Mouse (Mus musculus): ENCODE data around the gene Plcxd1. TPM values are rescaled to one million over a fixed set of nuclear protein-coding genes. Genes with fewer than 3 reads are reported as not detected.

The Plcxd1 gene
- not detected for polyA plus RNA-seq (2014; fragmentation: Illumina TruSeq; extraction: RNeasy Lipid Tissue Mini Kit (QIAGEN cat#74804); ENCODE audit: low read depth, low replicate concordance)

GRCm38 (mm10) chr5:110099656-110100580 is at the start of gene Plcxd1:
TSS of gene Plcxd1 (plus strand) at chr5:110099969.

GRCm38 (mm10) chr5:110072413-110072812 is 27.4 kb upstream of the Plcxd1 start, which contains the start of gene Gm17655:
TSS of gene Gm17655 (minus strand) at chr5:110072513.

GRCm38 (mm10) chr5:110094030-110094846 is 5.5 kb upstream of the Plcxd1 start, which contains the start of gene Gm35315:
TSS of gene Gm35315 (minus strand) at chr5:110094420.

GRCm38 (mm10) chr5:110107581-110108304 is 8.0 kb downstream of the Plcxd1 start, which contains the start of gene Gtpbp6:
TSS of gene Gtpbp6 (minus strand) at chr5:110108197.

GRCm38 (mm10) chr5:110109991-110110441 is 10.2 kb downstream of the Plcxd1 start, which contains the start of gene Zfp605:
TSS of gene Zfp605 (plus strand) at chr5:110110092.

GRCm38 (mm10) chr5:110135293-110136086 is 35.7 kb downstream of the Plcxd1 start, which contains the start of gene Chfr:
TSS of gene Chfr (plus strand) at chr5:110135842.

Other genes starting within 250 kb of the Plcxd1 start
- 105 TPM for gene Gm15446, start 176.6 kb upstream of the Plcxd1 start, polyA plus RNA-seq (2014; fragmentation: Illumina TruSeq; extraction: RNeasy Lipid Tissue Mini Kit (QIAGEN cat#74804); ENCODE audit: low read depth, low replicate concordance)
- 145 TPM for gene Zfp932, start 103.4 kb upstream of the Plcxd1 start, polyA plus RNA-seq (2014; fragmentation: Illumina TruSeq; extraction: RNeasy Lipid Tissue Mini Kit (QIAGEN cat#74804); ENCODE audit: low read depth, low replicate concordance)
- gene Gm17655, start 27.5 kb upstream of the Plcxd1 start, polyA plus RNA-seq (2014; fragmentation: Illumina TruSeq; extraction: RNeasy Lipid Tissue Mini Kit (QIAGEN cat#74804); ENCODE audit: low read depth, low replicate concordance) = 27.9 TPM
- 8.3 TPM for gene Gm35315, start 5.5 kb upstream of the Plcxd1 start, polyA plus RNA-seq (2014; fragmentation: Illumina TruSeq; extraction: RNeasy Lipid Tissue Mini Kit (QIAGEN cat#74804); ENCODE audit: low read depth, low replicate concordance)
- not detected for gene Gtpbp6, start 8.2 kb downstream of the Plcxd1 start, polyA plus RNA-seq (2014; fragmentation: Illumina TruSeq; extraction: RNeasy Lipid Tissue Mini Kit (QIAGEN cat#74804); ENCODE audit: low read depth, low replicate concordance)
- gene Zfp605, start 10.1 kb downstream of the Plcxd1 start, polyA plus RNA-seq (2014; fragmentation: Illumina TruSeq; extraction: RNeasy Lipid Tissue Mini Kit (QIAGEN cat#74804); ENCODE audit: low read depth, low replicate concordance) = 8.7 TPM
- 48.4 TPM for gene Chfr, start 35.9 kb downstream of the Plcxd1 start, polyA plus RNA-seq (2014; fragmentation: Illumina TruSeq; extraction: RNeasy Lipid Tissue Mini Kit (QIAGEN cat#74804); ENCODE audit: low read depth, low replicate concordance)
- gene Golga3, start 76.7 kb downstream of the Plcxd1 start, polyA plus RNA-seq (2014; fragmentation: Illumina TruSeq; extraction: RNeasy Lipid Tissue Mini Kit (QIAGEN cat#74804); ENCODE audit: low read depth, low replicate concordance) = 37.5 TPM
- 35.8 TPM for gene Ankle2, start 131.0 kb downstream of the Plcxd1 start, polyA plus RNA-seq (2014; fragmentation: Illumina TruSeq; extraction: RNeasy Lipid Tissue Mini Kit (QIAGEN cat#74804); ENCODE audit: low read depth, low replicate concordance)
- 28.3 TPM for gene Pgam5, start 169.9 kb downstream of the Plcxd1 start, polyA plus RNA-seq (2014; fragmentation: Illumina TruSeq; extraction: RNeasy Lipid Tissue Mini Kit (QIAGEN cat#74804); ENCODE audit: low read depth, low replicate concordance)
- gene Pxmp2, start 186.2 kb downstream of the Plcxd1 start, polyA plus RNA-seq (2014; fragmentation: Illumina TruSeq; extraction: RNeasy Lipid Tissue Mini Kit (QIAGEN cat#74804); ENCODE audit: low read depth, low replicate concordance) = 6.7 TPM
- gene Pole, start 186.3 kb downstream of the Plcxd1 start, polyA plus RNA-seq (2014; fragmentation: Illumina TruSeq; extraction: RNeasy Lipid Tissue Mini Kit (QIAGEN cat#74804); ENCODE audit: low read depth, low replicate concordance) = 3.2 TPM
- gene P2rx2, start 243.2 kb downstream of the Plcxd1 start, polyA plus RNA-seq (2014; fragmentation: Illumina TruSeq; extraction: RNeasy Lipid Tissue Mini Kit (QIAGEN cat#74804); ENCODE audit: low read depth, low replicate concordance) = 1.3 TPM
- gene Lrcol1, start 244.8 kb downstream of the Plcxd1 start, polyA plus RNA-seq (2014; fragmentation: Illumina TruSeq; extraction: RNeasy Lipid Tissue Mini Kit (QIAGEN cat#74804); ENCODE audit: low read depth, low replicate concordance) = not detected